Mouse (Mus musculus): Measurements from ENCODE around the gene Eps8.

GRCm38 (mm10) chr6:137667665-137668064 is 13.0 kb upstream of the Eps8 start:
- TF ChIP-seq POLR2A (IDR thresholded peaks at IDR 0.05; ENCODE audit: borderline replicate concordance, extremely low read depth, low read depth, low read length) (no peak), CTCF (IDR thresholded peaks at IDR 0.05; ENCODE audit: insufficient read depth, low read length) (no peak)

All from lung, adult 2 months (tissue).